Mouse (Mus musculus) retina, embryonic 14.5 days (tissue): ENCODE results near the gene Il12rb1.

Source experiments
- DNase-seq: peaks from one replicate; pipeline ENCODE4 v3.0.0-alpha.2; 2015; ENCODE audit warnings: low spot score

Il12rb1 gene

GRCm38 (mm10) chr8:70827796-70828195, 19.5 kb downstream of the Il12rb1 start:
- DNase-seq = no peak

DNA sequence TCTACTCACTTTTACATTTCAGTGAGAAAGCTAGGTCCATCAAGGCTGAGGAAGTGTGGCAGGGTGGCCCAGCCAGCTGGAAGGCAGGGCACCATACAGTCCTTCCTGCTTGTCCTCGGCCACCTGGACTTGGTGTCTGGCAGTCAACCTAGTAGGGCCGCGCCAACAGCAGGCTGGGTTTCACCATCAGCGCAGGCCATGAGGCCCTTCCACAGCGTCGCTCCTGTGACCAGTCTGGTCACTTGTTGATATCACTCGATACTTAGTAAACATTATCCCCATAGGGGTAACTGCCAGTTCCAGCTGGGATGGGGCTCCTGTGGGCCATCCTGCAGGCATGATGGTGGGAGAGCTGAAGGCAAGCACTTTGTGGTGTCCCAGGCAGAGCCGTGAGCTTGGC, 23.3 kb downstream of the Il12rb1 start:
- no peak for DNase-seq

GRCm38 (mm10) chr8:70832371-70832770, 24.1 kb downstream of the Il12rb1 start:
- no peak for DNase-seq

DNA sequence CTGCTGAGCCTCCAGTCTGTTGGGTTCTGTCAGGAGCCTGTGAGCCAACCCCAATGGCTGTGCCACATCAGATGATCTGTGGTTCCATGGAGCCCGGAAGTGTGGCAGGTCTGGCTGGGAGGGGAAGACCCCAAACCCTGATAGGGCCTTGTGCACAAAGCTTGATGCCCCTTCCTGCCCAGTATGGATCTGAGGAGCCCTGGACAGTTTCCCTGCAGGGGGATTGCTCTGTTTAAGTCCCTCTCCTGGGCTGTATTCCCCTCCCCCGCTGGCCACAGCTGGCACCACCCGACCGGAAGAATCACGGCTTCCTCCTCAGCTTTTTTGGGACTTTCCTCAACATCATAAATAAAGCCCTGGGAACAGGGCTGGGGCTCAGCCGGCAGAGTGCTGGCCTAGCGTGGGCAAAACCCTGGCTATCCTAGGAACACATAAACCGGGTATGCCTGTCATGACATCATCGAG, 24.8 kb downstream of the Il12rb1 start:
- DNase-seq = no peak

- no peak for DNase-seq
Measured at GRCm38 (mm10) chr8:70833520-70833919, 25.3 kb downstream of the Il12rb1 start.

DNA sequence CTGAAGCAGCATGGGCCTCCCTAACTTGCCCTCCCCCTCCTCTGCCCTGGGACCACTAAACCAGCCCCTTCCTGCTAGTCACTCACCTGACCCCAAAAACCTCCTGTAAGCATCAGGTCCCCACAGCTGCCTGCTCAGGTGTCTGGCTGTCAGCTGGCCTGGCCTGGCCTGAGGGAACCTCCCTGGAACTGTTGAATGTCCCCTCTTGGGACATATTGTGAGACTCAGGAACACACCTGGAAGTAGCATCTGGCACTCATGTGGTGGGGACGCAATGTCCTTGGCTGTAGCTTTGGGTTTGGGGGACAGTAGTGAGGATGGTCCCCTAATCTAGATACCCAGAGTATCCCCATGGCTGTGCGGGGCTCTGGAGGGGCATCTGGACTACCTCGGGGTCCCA, 25.8 kb downstream of the Il12rb1 start:
- DNase-seq = no peak

GRCm38 (mm10) chr8:70836666-70837065, 28.4 kb downstream of the Il12rb1 start:
- no peak for DNase-seq

- DNase-seq = peak; percentile 51
Measured at GRCm38 (mm10) chr8:70838654-70839407, 30.6 kb downstream of the Il12rb1 start.

DNA sequence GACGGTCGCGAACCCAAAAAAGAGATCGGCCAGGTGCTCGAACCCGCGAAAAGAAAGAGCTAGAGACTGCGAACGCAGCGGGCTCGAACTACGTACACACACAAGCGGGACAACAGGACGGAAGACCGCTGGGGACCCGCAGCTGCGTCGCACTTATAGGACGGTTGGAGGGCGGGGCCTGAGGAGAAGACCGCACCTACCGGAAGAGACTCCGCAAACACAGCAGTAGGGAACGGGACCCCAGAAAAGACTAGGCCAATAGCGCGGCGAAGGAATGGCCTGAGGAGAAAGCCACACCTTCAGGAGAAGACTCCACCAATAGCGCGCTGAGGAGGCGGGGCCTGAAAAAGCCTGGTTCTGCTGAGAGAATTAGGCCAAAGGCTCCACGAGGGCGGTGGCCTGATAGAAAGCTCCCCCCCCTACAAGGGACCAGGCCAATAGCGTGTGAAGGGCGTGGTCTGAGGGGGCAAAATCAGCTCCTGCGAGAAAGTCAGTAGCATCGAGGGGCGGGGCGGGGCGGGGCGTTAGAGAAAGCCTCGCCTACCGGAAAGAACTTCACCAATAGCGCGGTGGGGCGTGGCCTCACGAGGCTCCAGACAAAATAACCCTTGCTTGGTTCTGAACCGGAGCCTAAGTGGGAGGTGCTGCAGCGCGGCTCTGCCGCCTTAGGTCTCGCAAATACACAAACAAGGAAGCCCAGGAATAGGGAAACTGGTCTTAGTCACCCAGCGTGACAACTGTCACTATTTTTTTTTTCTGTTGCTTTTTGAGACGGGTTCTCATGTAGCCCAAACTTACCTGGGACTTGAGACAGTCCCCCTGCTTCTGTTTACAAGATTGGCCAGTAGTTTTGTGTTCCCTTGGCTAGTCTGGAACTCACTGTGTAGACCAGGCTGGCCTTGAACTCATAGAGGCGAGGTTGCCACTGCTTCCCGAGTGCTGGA, 31.4 kb downstream of the Il12rb1 start, which contains the start of gene Arrdc2:
Gene Arrdc2 (minus strand): TSS at position 313 of the 944 bp plus-strand sequence.
- peak; percentile 100 for DNase-seq

GRCm38 (mm10) chr8:70840590-70840989, 32.3 kb downstream of the Il12rb1 start:
- DNase-seq = no peak

DNA sequence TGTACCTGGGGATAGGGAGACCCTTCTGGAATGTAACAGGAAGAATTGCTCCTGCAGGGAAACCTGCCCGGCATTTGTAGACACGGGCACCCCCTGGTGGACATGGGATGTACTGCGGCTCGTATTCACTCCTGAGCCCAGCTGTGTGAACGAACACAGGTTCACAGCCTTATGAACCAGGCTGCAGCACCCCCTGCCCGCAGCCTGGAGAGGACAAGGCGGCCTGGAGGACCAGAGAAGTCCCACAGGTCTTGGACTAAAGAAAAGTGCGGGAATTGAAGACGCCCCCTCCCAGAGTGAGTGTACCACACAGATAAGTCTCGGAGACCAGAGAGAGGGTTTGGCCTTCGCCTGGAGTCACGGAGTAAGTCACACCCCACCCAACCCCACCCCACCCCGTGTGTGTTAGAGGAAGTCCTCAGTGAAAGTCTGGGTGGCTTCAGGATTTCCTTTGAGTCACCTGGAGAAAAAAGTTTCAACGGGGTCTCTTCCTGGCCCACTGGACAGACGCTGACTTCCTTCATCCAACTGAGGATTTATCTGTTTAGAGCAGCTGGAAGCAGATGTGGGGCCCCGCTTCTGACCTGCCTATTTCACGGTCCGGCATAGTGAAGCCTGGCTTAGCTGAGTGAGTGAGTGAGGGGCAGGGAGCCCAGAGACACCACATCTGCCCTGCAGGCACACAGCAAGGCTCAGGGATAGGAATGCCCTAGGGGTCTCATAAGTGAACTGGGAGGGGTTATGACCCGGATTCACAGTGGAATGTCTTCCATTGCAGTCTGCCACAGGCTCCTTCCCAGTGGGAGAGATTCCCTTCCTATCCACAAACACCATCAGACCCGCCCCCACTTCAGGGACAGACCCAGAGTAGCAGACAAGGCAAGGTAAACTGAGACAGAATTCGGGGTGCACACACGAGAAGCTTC, 33.2 kb downstream of the Il12rb1 start:
- DNase-seq = peak; percentile 92

DNA sequence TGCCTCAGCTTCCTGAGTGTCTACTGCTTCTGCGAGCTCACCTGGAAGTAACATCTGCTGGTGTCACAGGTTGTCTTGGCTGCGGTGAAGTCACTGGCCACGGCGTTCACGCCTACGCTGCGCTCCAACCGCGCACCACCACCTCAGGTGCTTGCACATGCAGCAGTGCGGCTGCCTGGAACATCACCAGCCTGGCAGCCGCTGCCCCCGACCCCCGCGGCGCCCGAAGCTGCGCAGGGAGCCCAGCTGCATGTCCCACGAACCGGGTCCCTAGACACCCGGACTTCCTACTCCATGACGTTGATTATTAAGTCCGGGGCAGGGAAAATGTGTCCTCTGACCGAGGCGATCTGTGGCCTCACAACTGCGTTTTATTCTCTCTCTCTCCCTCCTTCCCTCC, 34.2 kb downstream of the Il12rb1 start:
- DNase-seq = no peak

GRCm38 (mm10) chr8:70843214-70843773, 35.0 kb downstream of the Il12rb1 start:
- DNase-seq = no peak

DNA sequence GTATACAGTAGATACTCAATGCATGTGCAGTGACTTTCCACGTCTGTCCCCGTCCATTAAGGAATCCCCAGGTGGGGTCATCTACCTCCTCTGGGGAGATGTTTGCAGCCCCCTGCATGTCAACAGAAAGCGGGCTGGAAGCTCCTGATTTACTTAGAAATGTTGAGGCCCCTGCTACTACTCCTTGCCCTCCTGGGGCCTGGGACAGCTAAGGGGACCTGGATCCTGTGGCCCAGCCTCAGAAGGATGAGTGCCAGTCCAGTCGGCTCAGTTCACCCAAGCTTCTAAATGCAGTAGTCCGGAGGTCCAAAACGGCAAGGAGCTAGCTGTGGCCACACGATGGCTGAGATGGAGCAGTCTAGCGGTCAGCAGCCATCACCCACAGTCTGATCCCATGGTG, 35.7 kb downstream of the Il12rb1 start:
- no peak for DNase-seq

GRCm38 (mm10) chr8:70844523-70844922, 36.3 kb downstream of the Il12rb1 start:
- DNase-seq = peak; percentile 96

- DNase-seq = no peak
Measured at GRCm38 (mm10) chr8:70845108-70845507, 36.9 kb downstream of the Il12rb1 start.

DNA sequence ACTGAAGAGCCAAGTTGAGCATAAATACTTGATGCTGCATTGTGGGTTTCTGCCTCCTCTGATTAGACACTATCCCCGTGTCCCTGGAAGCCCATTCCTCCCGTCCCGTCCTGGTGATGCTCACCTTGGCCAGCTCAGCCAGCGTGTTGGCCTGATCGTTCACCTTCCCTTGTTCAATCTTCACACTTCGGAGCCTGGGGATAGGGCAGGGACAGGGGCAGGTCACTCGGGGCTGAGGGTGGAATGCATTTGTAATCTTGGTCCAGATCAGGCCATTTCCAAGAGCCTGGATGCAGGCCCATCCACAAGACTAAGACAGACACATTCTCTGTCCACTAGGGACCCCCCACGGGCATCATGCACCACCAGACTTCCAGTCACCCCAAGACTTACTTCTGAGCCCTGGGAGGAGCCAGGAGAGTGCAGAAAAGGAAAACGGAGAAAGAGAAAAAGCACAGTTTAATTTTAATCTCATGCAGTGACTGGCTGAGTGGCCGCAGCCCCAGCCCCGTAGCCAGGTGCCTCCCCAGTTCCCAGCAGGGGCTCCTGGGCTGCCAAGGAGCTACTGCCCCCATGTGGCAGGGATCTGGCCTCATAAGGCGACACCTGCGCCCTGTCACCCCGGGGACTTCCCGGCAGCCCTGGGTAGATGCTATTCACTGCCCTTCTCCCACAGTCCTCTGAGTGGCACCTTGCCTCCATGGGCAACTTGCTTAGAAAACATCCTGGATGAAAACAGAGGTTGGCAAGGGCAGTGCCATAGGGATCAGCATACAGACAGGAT, 38.3 kb downstream of the Il12rb1 start:
- DNase-seq = no peak

GRCm38 (mm10) chr8:70849333-70849990, 41.2 kb downstream of the Il12rb1 start:
- no peak for DNase-seq

- no peak for DNase-seq
Measured at GRCm38 (mm10) chr8:70850132-70850845, 42.0 kb downstream of the Il12rb1 start.
